Mouse (Mus musculus) thymus, postnatal 36 days (tissue): ENCODE data around the gene Capn1.

Experiments used
- DNase-seq, 2 experiments: peaks; one replicate each; pipeline ENCODE4 v3.0.0; 2022; ENCODE audit warnings: mixed read lengths in 2 of 2

The Capn1 gene

GRCm38 (mm10) chr19:6037695-6038094 is 22.0 kb upstream of the Capn1 start:
- DNase-seq, result no peak

GRCm38 (mm10) chr19:6035966-6036585 is 20.4 kb upstream of the Capn1 start:
- no peak for DNase-seq

- no peak for DNase-seq
These were observed 15.0 kb upstream of the Capn1 start for GRCm38 (mm10) chr19:6030520-6031280.

DNA sequence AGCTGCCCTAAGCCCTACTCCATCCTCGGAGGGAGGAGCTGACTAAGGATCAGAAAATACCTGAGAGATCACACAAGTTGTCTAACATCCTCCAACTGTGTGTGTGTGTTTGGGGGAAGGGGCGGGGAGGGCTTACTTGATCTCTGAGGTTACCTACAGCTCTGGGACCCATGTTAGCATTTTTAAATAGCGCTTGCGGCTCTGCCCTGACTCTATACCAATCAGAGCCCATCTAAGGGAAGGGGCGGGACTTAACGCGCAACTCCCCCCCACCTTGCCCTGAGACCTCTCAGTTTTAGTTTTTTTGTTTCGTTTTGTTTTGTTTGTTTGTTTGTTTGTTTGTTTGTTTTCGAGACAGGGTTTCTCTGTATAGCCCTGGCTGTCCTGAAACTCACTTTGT is 13.7 kb upstream of the Capn1 start:
- DNase-seq, result no peak

- no peak for DNase-seq
These were observed 13.3 kb upstream of the Capn1 start for GRCm38 (mm10) chr19:6028991-6029390.

- no peak for DNase-seq
These were observed 8.2 kb upstream of the Capn1 start for GRCm38 (mm10) chr19:6023930-6024329.

DNA sequence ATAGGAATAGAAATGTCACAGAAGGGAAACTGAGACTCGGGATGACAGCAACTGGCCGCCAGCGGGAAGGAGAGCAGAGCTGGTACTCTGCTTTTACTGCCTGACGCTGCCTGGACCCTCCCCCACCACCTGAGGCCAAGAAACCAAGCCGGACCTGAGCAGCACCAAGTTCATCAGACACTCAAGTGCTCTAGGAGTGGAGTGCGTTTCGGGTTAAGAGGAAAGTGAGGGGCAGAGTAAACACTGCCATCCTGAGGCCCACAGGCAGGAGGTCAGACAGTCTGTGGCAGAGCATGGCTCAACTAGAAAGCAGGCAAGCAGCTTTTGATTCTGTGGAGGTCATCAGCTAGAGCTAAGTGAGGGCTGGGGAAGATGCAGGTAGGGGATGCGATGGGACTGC is 7.4 kb upstream of the Capn1 start:
- DNase-seq, result no peak

DNA sequence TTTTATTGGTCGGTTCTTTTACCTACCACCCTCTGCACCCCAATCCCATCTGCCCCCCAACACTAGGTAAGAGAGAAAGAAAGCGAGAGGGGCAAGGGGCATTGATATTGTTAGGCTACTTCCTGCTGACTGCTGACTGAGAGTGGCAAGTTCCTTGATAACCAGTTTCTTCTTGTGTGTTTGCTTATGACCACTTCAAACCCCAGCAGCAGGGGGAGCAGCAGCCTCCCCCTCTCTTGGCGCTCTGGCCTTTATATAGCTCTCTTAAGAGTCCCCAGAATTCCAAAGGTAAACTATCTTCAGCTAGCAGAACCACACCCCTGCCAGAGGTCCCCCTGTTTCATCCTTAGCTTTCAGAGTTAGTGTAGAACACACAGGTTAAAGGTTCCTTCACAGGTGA is 4.6 kb upstream of the Capn1 start:
- DNase-seq, result no peak

DNA sequence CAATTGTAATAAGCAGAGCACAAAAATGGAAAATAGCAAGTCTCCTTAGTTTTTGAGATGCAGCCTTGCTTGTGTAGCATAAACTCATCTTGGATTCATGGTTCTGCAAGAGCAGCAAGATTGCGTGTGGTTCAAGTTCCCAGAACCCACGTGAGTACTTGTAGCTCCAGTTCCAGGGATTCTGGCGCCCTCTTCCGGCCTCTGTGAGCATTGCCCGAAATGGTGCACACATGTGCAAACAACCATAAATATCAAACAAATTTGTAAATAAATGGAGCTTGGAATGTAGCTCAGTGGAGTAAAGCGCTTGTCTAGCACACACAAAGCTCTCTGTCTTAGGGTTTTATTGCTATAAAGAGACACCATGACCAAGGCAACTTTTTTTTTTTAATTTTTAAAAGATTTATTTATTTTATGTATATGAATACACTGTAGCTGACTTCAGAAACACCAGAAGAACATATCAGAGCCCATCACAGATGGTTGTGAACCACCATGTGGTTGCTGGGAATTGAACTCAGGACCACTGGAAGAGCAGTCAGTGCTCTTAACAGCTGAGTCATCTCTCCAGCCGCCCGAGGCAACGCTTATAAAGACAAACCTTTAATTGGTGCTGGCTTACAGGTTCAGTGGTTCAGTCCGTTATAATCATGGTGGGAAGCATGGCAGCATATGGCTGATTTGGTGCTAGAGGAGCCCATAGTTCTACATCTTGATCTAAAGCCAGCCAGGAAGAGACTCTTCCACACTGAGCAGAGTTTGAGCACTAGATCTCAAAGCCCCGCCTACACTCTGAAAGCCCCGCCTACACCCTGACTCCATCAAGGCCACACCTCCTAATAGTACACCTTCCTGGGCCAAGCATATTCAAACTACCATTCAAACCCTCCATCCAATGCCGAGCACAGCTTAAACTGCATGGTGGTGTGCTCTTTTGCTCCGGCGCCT is 2.7 kb upstream of the Capn1 start:
- peak; percentile 81 to 84 for DNase-seq

- no peak for DNase-seq
These were observed 835 bp upstream of the Capn1 start for GRCm38 (mm10) chr19:6016532-6016931.

- peak; percentile 69 for DNase-seq
These were observed 646 bp downstream of the Capn1 start for GRCm38 (mm10) chr19:6014991-6015510.

DNA sequence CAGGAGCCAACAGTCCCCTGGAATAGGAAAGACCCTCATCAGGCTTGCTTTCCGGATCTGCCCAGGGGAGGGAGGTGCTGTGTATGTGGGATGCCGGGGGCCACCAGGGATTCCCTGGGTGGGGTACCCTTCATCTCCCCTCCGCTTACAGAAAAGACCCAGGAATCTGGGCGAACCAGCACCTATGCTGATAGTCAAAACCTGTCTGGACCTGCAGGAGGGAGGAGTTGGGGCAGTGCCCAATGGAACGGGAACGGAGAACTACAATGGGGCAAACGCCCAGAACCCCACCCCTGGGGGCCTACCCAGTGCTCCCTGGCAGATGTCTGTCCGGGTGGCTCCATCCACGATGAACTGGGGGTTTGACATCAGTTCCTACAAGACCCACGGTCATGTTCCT is 2.0 kb downstream of the Capn1 start:
- no peak for DNase-seq

DNA sequence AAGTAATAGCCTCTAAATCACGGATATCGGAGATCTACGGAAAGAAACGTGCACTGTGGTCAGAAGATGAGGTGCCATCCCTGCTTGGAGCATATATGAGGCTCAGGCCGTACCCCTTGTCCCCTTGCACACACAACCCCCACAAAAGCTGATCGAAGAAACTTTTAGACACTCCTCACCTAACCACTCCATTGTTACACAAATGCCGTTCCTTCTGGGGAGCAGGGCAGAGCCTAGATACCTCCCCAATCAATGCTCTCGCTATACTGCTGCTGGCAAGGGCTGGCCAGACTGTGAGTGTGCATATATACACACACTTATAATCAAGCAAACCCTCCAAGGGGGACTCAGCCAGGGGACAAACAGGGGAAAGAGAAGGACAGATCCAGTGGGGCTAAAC is 6.6 kb downstream of the Capn1 start:
- DNase-seq, result no peak

GRCm38 (mm10) chr19:6007013-6007412 is 8.7 kb downstream of the Capn1 start:
- no peak for DNase-seq

- no peak for DNase-seq
These were observed 10.2 kb downstream of the Capn1 start for GRCm38 (mm10) chr19:6005541-6005940.

DNA sequence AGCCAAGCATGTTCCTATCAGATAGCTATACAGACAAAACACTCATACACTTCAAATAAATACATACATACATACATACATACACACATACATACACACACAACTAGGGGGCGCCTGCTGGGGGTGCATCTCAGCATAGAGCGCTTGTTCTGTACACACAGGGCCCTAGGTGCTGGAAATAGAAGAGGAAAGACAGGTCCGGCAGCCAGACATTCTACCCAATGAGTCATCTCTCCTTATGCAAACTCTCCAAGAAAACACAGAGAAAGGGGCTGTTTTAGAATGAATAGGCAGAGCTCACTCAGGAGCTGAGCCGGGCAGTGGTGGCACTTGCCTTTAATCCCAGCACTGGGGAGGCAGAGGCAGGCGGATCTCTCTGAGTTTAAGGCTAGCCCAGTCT is 15.7 kb downstream of the Capn1 start:
- DNase-seq, result no peak

- DNase-seq, result no peak
These were observed 17.5 kb downstream of the Capn1 start for GRCm38 (mm10) chr19:5998180-5998579.

- no peak for DNase-seq
These were observed 21.0 kb downstream of the Capn1 start for GRCm38 (mm10) chr19:5994711-5995110.

DNA sequence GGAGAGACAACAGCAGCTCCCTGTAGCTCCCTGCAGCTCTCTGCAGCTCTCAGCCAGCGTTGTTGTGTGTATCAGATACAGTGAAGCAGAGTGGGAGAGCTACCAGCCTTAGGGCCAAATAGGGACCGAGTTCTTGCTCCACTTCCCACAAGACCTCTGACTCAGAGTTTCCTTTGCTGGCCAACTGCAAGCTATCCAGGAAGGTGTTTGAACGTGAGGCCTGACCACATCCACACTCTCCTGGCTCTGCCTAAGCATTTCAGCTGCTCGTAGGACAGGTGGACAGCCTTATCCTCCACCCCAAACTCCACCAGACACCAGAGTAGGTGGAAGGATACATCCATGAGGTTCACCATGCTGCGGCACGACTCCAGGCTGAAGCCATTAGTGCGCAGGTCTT is 23.7 kb downstream of the Capn1 start:
- no peak for DNase-seq

GRCm38 (mm10) chr19:5991467-5991866 is 24.2 kb downstream of the Capn1 start:
- no peak for DNase-seq

DNA sequence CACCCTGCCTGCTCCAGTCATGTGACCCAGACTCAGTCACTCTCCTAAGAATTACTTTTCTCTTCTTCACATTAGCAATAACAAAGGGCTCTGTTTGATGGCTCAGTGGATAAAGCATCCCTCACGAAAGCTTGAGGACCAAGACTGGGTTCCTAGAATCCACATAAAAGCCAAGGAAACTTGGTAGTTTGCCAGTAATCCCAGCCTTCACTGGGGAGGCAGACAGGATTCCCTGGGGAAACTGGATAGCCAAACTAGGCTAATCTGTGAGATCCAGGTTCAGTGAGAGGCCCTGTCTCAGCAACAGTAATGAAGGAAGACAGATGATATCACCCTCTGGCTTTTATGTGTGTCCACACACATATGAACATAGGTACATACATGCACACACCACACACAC is 24.8 kb downstream of the Capn1 start:
- DNase-seq, result no peak

- no peak for DNase-seq
These were observed 25.7 kb downstream of the Capn1 start for GRCm38 (mm10) chr19:5990033-5990432.

- DNase-seq, result no peak
These were observed 26.1 kb downstream of the Capn1 start for GRCm38 (mm10) chr19:5989585-5989984.
